Mouse (Mus musculus) T-helper 2 cell (primary cell): ENCODE measurements at regions not wholly inside any gene's neighbourhood (a gene's known extent, or its start where the extent isn't known, plus 50 kb on each side); places are given as distances from the start of the nearest gene placed in this dataset.

Experiments used
- in situ Hi-C: fragments of 300-600 bp; cut with MboI, MseI; formaldehyde crosslinking; loops from one replicate; pipeline ENCODE4 v1.15.1; 2025; ENCODE audit warnings: high pct_unique_total_duplicates

DNA sequence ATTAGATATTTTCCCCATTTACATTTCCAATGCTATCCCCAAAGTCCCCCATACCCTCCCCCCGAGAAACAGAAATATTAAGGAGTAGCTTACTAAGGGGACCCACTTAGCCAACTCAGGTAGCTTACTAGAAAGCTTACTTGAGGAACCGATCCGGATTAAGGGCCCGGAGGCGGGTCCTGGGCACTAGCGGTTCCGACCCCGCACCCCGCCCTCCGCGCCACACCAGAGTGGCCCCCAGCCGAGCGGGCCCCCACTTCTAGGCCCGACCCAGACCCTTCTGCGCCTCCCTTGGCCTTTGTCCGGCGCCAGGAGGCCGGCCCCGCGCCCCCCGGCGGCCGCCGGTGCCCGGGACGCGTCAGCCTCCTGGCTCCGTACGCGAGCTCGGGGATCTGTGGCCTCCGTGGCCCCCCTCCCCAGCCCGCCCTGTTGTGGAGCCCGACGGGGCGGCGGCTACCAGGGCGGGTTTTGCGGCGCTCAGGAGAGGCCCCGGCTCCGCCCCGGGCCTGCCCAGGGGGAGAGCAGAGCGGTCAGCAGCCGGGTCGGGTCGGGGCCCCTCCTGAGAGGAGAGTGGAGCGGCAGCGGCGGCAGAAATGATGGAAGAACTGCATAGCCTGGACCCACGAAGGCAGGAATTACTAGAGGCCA, 106.5 kb downstream of the Zfp600 start:
- in situ Hi-C loops: loop anchor here (5.0 to 25.0 kb wide), 3 partner anchors 201 to 1524 kb away; no protein-coding TSS in a partner anchor

DNA sequence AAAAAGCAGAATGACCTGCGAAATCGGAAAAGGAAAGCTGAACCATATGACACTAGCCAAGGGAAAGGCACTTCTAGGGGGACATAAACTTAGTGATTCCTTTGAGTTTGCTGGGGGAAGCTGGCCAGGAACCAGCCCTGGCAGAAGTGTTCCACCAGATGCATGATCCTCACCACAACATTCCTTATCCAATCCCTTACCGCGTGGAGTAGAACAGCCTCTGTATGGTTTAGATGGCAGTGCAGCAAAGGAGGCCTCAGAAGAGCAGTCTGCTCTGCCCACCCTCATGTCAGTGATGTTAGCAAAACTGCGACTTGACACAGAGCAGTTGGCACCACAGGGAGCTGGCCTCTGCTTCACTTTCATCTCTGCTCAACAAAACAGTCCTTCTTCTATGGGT, 107.2 kb downstream of the Zfp600 start:
- in situ Hi-C loops: loop anchor here (5.0 to 25.0 kb wide), 3 partner anchors 201 to 1524 kb away; no protein-coding TSS in a partner anchor

DNA sequence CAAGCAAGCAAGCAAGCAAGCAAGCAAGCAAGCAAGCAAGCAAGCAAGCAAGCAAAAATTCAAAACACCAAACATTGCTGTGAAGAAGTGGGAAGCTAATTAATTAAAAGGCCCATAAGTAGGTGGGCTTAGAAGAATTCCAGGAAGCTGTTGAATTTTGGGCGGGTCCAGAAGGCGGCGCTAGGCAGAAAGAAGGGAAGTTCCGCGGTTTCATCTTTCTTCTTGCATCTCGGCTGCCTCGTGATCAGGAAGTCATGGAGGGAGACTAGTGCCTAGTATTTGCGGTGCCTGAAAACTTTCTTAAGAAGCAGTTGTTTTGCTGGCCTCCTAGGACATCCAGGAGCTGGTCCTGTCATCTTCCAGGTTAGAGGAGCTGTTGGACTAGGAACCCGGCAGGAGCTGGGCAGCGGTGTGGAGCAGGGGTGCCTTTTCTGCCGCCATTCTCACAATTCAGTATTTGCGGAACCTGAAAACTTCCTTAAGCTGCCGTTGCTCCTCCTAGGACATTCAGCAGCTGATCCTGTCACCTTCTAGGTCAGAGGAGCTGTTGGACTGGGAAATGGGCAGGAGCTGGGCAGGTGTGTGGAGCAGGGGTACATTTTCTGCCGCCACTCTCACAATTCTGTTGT, 113.6 kb downstream of the Zfp600 start:
- in situ Hi-C loops: loop anchor here (5.0 to 25.0 kb wide), 3 partner anchors 208 to 1517 kb away; no protein-coding TSS in a partner anchor
